Mouse (Mus musculus) intestine, embryonic 14.5 days (tissue): ENCODE measurements at regions not wholly inside any gene's neighbourhood (a gene's known extent, or its start where the extent isn't known, plus 50 kb on each side); places are given as distances from the start of the nearest gene placed in this dataset.

Experiments
- ATAC-seq: fragments of 200-750 bp; cut with Nextera tagmentation; replicated peaks from 2 replicates; pipeline ENCODE4 v1.8.0; 2017; ENCODE audit warnings: low read depth, moderate number of reproducible peaks, moderate TSS enrichment, moderate library complexity; ENCODE audit not compliant: low FRiP score, low TSS enrichment
- DNase-seq: peaks from one replicate; pipeline ENCODE4 v3.0.0-alpha.2; 2018; ENCODE audit warnings: low spot score
- H3K27ac ChIP-seq: fragments of 300-500 bp; sonication (generic); 2 replicates; pipeline ENCODE4 v1.5.1; 2014; ENCODE audit warnings: low read depth, mild to moderate bottlenecking, control low read depth
- H3K27me3 ChIP-seq: fragments of 300-500 bp; sonication (generic); replicated peaks from 2 replicates; pipeline ENCODE4 v1.6.1; 2014; ENCODE audit warnings: low read length, control low read depth; ENCODE audit not compliant: control insufficient read depth, insufficient read depth
- H3K36me3 ChIP-seq: fragments of 300-500 bp; sonication (generic); 2 replicates; pipeline ENCODE4 v1.6.1; 2014; ENCODE audit warnings: low read length, control low read depth; ENCODE audit not compliant: control insufficient read depth, insufficient read depth
- H3K4me1 ChIP-seq: fragments of 300-500 bp; sonication (generic); replicated peaks from 2 replicates; pipeline ENCODE4 v1.6.1; 2014; ENCODE audit warnings: low read length, control low read depth, mixed read lengths; ENCODE audit not compliant: control insufficient read depth, insufficient read depth
- H3K4me2 ChIP-seq: fragments of 300-500 bp; sonication (generic); 2 replicates; pipeline ENCODE4 v1.6.1; 2014; ENCODE audit warnings: low read length
- H3K4me3 ChIP-seq: fragments of 300-500 bp; sonication (generic); 2 replicates; pipeline ENCODE4 v1.5.1; 2014; ENCODE audit warnings: low read depth, low read length, control low read depth, mixed read lengths
- H3K9ac ChIP-seq: fragments of 300-500 bp; sonication (generic); 2 replicates; pipeline ENCODE4 v1.6.1; 2014; ENCODE audit warnings: mild to moderate bottlenecking, low read length
- H3K9me3 ChIP-seq: fragments of 300-500 bp; sonication (generic); 2 replicates; pipeline ENCODE4 v1.6.1; 2016; ENCODE audit warnings: low read length, control low read depth; ENCODE audit not compliant: control insufficient read depth
- WGBS: fragments of 180-500 bp; shearing (Covaris S2); extraction: QIAGEN DNeasy Blood & Tissue Kit; methylation state at CpG from one replicate; pipeline ENCODE4 v1.1.7; 2014; 5-methylcytosine and 5-hydroxymethylcytosine counted together

- no peak overlapping the region for H3K4me3 ChIP-seq
- no peak overlapping the region for H3K4me2 ChIP-seq
- ATAC-seq (no peak), DNase-seq (no peak)
- H3K9me3 ChIP-seq = no peaks in the 10 kb centered on the region
- H3K27me3 ChIP-seq = no peaks in the 10 kb centered on the region
- H3K4me1 ChIP-seq = no peaks in the 10 kb centered on the region
- H3K9ac ChIP-seq = no peak overlapping the region
- no peaks in the 10 kb centered on the region for H3K36me3 ChIP-seq
- no peak overlapping the region for H3K27ac ChIP-seq
- WGBS = 91% methylated on average over 3 of the region's 3 CpGs
Measured at GRCm38 (mm10) chr16:70621750-70622149, 308.0 kb downstream of the Gbe1 start.

GRCm38 (mm10) chr16:70643630-70644264 is 330.0 kb downstream of the Gbe1 start:
- Histone ChIP-seq H3K9ac (no peak overlapping the region), H3K4me1 (no peaks in the 10 kb centered on the region), H3K4me3 (no peak overlapping the region), H3K27ac (no peak overlapping the region), H3K27me3 (no peaks in the 10 kb centered on the region), H3K4me2 (no peak overlapping the region), H3K9me3 (no peaks in the 10 kb centered on the region), H3K36me3 (no peaks in the 10 kb centered on the region)
- DNase-seq (no peak), ATAC-seq (no peak)
- WGBS = 72% methylated on average over 9 of the region's 9 CpGs

GRCm38 (mm10) chr16:70644695-70645279 is 331.0 kb downstream of the Gbe1 start:
- Histone ChIP-seq H3K9me3 (no peaks in the 10 kb centered on the region), H3K27ac (no peak overlapping the region), H3K9ac (no peak overlapping the region), H3K27me3 (no peaks in the 10 kb centered on the region), H3K4me1 (no peaks in the 10 kb centered on the region), H3K4me2 (no peak overlapping the region), H3K36me3 (no peaks in the 10 kb centered on the region), H3K4me3 (no peak overlapping the region)
- ATAC-seq = no peak
- 81% methylated on average over 8 of the region's 8 CpGs for WGBS
- DNase-seq = no peak

GRCm38 (mm10) chr16:70654429-70655081 is 340.8 kb downstream of the Gbe1 start:
- Histone ChIP-seq H3K4me1 (no peaks in the 10 kb centered on the region), H3K36me3 (no peaks in the 10 kb centered on the region), H3K27me3 (no peaks in the 10 kb centered on the region), H3K4me2 (no peak overlapping the region), H3K9me3 (no peaks in the 10 kb centered on the region), H3K9ac (no peak overlapping the region), H3K27ac (no peak overlapping the region), H3K4me3 (no peak overlapping the region)
- DNase-seq = no peak
- WGBS = 56% methylated on average over 6 of the region's 6 CpGs
- ATAC-seq = no peak

- no peak for ATAC-seq
- WGBS = 67% methylated on average over 6 of the region's 6 CpGs
- Histone ChIP-seq H3K4me2 (no peak overlapping the region), H3K4me1 (no peaks in the 10 kb centered on the region), H3K9me3 (no peaks in the 10 kb centered on the region), H3K36me3 (no peaks in the 10 kb centered on the region), H3K27me3 (no peaks in the 10 kb centered on the region), H3K4me3 (no peak overlapping the region), H3K27ac (no peak overlapping the region), H3K9ac (no peak overlapping the region)
- no peak for DNase-seq
Measured at GRCm38 (mm10) chr16:70689826-70690225, 376.1 kb downstream of the Gbe1 start.

GRCm38 (mm10) chr16:70724722-70725284 is 411.1 kb downstream of the Gbe1 start:
- WGBS = 61% methylated on average over 5 of the region's 5 CpGs
- no peak for DNase-seq
- Histone ChIP-seq H3K9me3 (no peaks in the 10 kb centered on the region), H3K36me3 (no peaks in the 10 kb centered on the region), H3K9ac (no peak overlapping the region), H3K27me3 (no peaks in the 10 kb centered on the region), H3K27ac (no peak overlapping the region), H3K4me2 (no peak overlapping the region), H3K4me1 (no peaks in the 10 kb centered on the region), H3K4me3 (no peak overlapping the region)
- no peak for ATAC-seq

DNA sequence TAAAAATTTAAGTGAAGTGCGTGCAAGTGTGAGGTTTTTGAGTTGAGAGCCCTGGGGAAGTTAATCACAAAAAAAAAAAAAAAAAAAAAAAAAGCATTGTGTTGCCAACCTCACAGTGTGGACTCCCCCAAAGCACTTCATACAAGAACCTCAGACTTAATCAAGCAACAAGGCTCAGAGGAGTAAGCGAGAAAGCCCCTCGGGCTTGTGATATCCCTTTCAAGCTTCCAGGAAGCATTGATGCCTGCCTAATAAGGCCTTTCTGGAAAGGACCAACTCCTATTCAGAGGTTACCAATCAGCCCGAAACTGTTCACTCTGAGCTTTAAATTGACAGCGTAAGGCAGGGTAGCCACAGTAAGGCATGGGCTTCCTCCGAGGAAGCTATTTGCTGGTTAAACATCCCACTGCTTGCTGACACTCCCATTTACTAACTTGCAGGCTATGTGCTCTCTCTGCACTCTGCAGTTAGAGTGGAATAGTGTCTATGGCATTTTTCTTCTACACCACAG is 411.6 kb downstream of the Gbe1 start:
- H3K9me3 ChIP-seq = no peaks in the 10 kb centered on the region
- H3K9ac ChIP-seq = no peak overlapping the region
- ATAC-seq (no peak), DNase-seq (peak; percentile 48)
- WGBS = 43% methylated on average over 6 of the region's 6 CpGs
- no peak overlapping the region for H3K27ac ChIP-seq
- H3K4me2 ChIP-seq = no peak overlapping the region
- no peaks in the 10 kb centered on the region for H3K36me3 ChIP-seq
- H3K4me3 ChIP-seq = no peak overlapping the region
- H3K27me3 ChIP-seq = no peaks in the 10 kb centered on the region
- H3K4me1 ChIP-seq = no peaks in the 10 kb centered on the region

GRCm38 (mm10) chr16:70733016-70733415 is 419.3 kb downstream of the Gbe1 start:
- Histone ChIP-seq H3K9ac (no peak overlapping the region), H3K4me3 (no peak overlapping the region), H3K9me3 (no peaks in the 10 kb centered on the region), H3K36me3 (no peaks in the 10 kb centered on the region), H3K27ac (no peak overlapping the region), H3K4me2 (no peak overlapping the region), H3K4me1 (no peaks in the 10 kb centered on the region), H3K27me3 (no peaks in the 10 kb centered on the region)
- DNase-seq = no peak
- no peak for ATAC-seq
- WGBS = 84% methylated on average over 7 of the region's 7 CpGs
